ENCODE assay signal across 26 mouse cellular contexts in the genomic region with DNA sequence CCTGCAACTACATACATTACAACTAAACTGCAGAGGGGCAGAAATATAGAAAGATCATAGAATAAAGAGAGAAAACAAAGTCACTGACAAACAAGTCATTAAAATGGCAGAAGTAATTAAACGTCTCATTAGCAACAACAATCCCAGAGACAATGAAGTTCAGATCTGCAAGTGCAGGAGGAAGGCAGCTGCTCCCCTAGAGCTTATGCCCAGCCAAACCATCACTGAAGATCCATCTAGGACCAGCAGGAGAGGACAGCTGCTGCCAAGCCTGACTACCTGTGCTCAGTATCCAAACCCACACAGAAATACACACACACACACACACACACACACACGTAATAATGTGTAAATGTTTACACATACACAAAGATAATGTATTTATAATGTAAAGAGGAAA.
"Had no signal": no experiment of that assay in that cellular context is flagged by ENCODE, and none has a peak within 500 bp of the region (broad histone marks: within the 10 kb centered on the region; RNA-seq: fewer than 3 reads in every experiment).

No protein-coding gene starts in this region.

- H3K9ac ChIP-seq: heart, embryonic 13.5 days; heart, embryonic 15.5 days; hindbrain, embryonic 13.5 days; hindbrain, embryonic 15.5 days; kidney, embryonic 15.5 days; limb, embryonic 13.5 days; limb, embryonic 15.5 days had no signal

- H3K36me3 ChIP-seq: heart, embryonic 13.5 days; heart, embryonic 15.5 days; hindbrain, embryonic 13.5 days; hindbrain, embryonic 15.5 days; kidney, embryonic 15.5 days had no signal

- DNase-seq: gastrocnemius, adult 2 months; gastrocnemius, postnatal 10 days; gastrocnemius, postnatal 36 days; heart, adult 11 months; heart, adult 2 months; heart, postnatal 14 days; heart, postnatal 36 days; kidney, adult 11 months; kidney, adult 2 months; kidney, adult 9 months; kidney, postnatal 14 days; kidney, postnatal 36 days; layer of hippocampus, adult 9-11 months; layer of hippocampus, postnatal 36 days; left cerebral cortex, postnatal 4 days had no signal

- ATAC-seq: hindbrain, postnatal 0 days; intestine, embryonic 16.5 days had no signal

- H3K4me1 ChIP-seq: heart, embryonic 13.5 days; heart, embryonic 15.5 days; hindbrain, embryonic 15.5 days; kidney, embryonic 15.5 days; limb, embryonic 13.5 days; limb, embryonic 15.5 days had no signal

- H3K27me3 ChIP-seq: heart, embryonic 13.5 days; heart, embryonic 15.5 days; hindbrain, embryonic 13.5 days; hindbrain, embryonic 15.5 days; kidney, embryonic 15.5 days; limb, embryonic 13.5 days; limb, embryonic 15.5 days had no signal

- H3K4me3 ChIP-seq: gastrocnemius, adult 2 months; heart, adult 2 months; heart, embryonic 13.5 days; heart, embryonic 15.5 days; hindbrain, embryonic 13.5 days; hindbrain, embryonic 15.5 days; kidney, embryonic 15.5 days; limb, embryonic 13.5 days; limb, embryonic 15.5 days had no signal

- H3K27ac ChIP-seq: gastrocnemius, adult 2 months; heart, adult 2 months; heart, embryonic 13.5 days; heart, embryonic 15.5 days; hindbrain, embryonic 13.5 days; hindbrain, embryonic 15.5 days; hindbrain, postnatal 0 days; kidney, embryonic 15.5 days; kidney, postnatal 0 days; limb, embryonic 13.5 days; limb, embryonic 15.5 days had no signal

- H3K9me3 ChIP-seq: heart, embryonic 15.5 days; hindbrain, embryonic 13.5 days; hindbrain, embryonic 15.5 days; kidney, embryonic 15.5 days; limb, embryonic 13.5 days; limb, embryonic 15.5 days had no signal

- H3K4me2 ChIP-seq: heart, embryonic 11.5 days; heart, embryonic 13.5 days; heart, embryonic 15.5 days; hindbrain, embryonic 13.5 days; hindbrain, embryonic 15.5 days; kidney, embryonic 15.5 days; limb, embryonic 13.5 days; limb, embryonic 15.5 days had no signal
